Mouse (Mus musculus): Measurements from ENCODE around the gene Cacna1d.
A peak's percentile ranks its signal among the peaks of the same experiment; 100 is the strongest.

The Cacna1d gene

GRCm38 (mm10) chr14:30372878-30373277, 118.4 kb downstream of the Cacna1d start:
- no peak for DNase-seq (ENCODE audit: low read depth, low spot score)

GRCm38 (mm10) chr14:30371070-30371469, 120.2 kb downstream of the Cacna1d start:
- DNase-seq (ENCODE audit: low read depth, low spot score) = no peak

- no peak for DNase-seq (ENCODE audit: low read depth, low spot score)
Measured at GRCm38 (mm10) chr14:30367074-30367473, 124.2 kb downstream of the Cacna1d start.

- DNase-seq (ENCODE audit: low read depth, low spot score) = no peak
Measured at GRCm38 (mm10) chr14:30365866-30366265, 125.4 kb downstream of the Cacna1d start.

GRCm38 (mm10) chr14:30363487-30364167, 127.6 kb downstream of the Cacna1d start:
- DNase-seq (ENCODE audit: low read depth, low spot score) = no peak

GRCm38 (mm10) chr14:30362370-30362769, 128.9 kb downstream of the Cacna1d start:
- DNase-seq (ENCODE audit: low read depth, low spot score) = no peak

GRCm38 (mm10) chr14:30360478-30360877, 130.8 kb downstream of the Cacna1d start:
- DNase-seq (ENCODE audit: low read depth, low spot score) = no peak

- DNase-seq (ENCODE audit: low read depth, low spot score) = no peak
Measured at GRCm38 (mm10) chr14:30360004-30360403, 131.3 kb downstream of the Cacna1d start.

- no peak for DNase-seq (ENCODE audit: low read depth, low spot score)
Measured at GRCm38 (mm10) chr14:30358028-30358427, 133.2 kb downstream of the Cacna1d start.

GRCm38 (mm10) chr14:30356456-30356855, 134.8 kb downstream of the Cacna1d start:
- DNase-seq (ENCODE audit: low read depth, low spot score) = no peak

- no peak for DNase-seq (ENCODE audit: low read depth, low spot score)
Measured at GRCm38 (mm10) chr14:30354761-30355160, 136.5 kb downstream of the Cacna1d start.

GRCm38 (mm10) chr14:30354127-30354463, 137.2 kb downstream of the Cacna1d start:
- peak; percentile 28 for DNase-seq (ENCODE audit: low read depth, low spot score)

GRCm38 (mm10) chr14:30353291-30354126, 137.7 kb downstream of the Cacna1d start:
- no peak for DNase-seq (ENCODE audit: low read depth, low spot score)

- DNase-seq (ENCODE audit: low read depth, low spot score) = no peak
Measured at GRCm38 (mm10) chr14:30352951-30353270, 138.3 kb downstream of the Cacna1d start.

- DNase-seq (ENCODE audit: low read depth, low spot score) = peak; percentile 35
Measured at GRCm38 (mm10) chr14:30352061-30352950, 138.9 kb downstream of the Cacna1d start.

GRCm38 (mm10) chr14:30350285-30350684, 141.0 kb downstream of the Cacna1d start:
- no peak for DNase-seq (ENCODE audit: low read depth, low spot score)

GRCm38 (mm10) chr14:30344948-30345865, 146.0 kb downstream of the Cacna1d start:
- DNase-seq (ENCODE audit: low read depth, low spot score) = no peak

- no peak for DNase-seq (ENCODE audit: low read depth, low spot score)
Measured at GRCm38 (mm10) chr14:30343740-30344139, 147.5 kb downstream of the Cacna1d start.

- no peak for DNase-seq (ENCODE audit: low read depth, low spot score)
Measured at GRCm38 (mm10) chr14:30341825-30342590, 149.2 kb downstream of the Cacna1d start.

- DNase-seq (ENCODE audit: low read depth, low spot score) = no peak
Measured at GRCm38 (mm10) chr14:30340140-30340539, 151.1 kb downstream of the Cacna1d start.
